Mouse (Mus musculus): ENCODE measurements around the gene Mfsd4b5. TPM values are rescaled to one million over a fixed set of nuclear protein-coding genes. Genes with fewer than 3 reads are reported as not detected.

Mfsd4b5 gene
- 0.11 TPM in 1 of 2 replicates, not detected in the other for polyA plus RNA-seq (2012; ENCODE audit: low replicate concordance)

DNA sequence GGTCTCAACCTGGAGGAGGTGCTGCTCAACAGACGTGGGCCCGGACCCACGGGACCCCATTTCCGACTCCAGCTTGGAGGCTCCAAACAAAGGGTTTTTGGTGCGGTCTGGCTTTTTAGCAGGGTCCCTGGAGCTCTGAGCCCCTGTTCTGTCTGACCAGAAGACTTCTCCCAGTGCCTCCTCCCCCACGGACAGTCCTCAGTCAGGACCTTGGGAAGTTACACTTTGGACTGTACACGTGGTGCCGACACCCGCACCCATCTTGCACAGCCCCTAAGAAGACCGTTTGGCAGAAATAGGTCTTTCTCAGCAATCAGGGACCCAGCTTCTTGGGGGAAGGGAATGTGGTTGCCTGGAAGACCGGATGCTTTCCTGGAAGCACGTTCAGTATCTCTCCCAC lies at the start of gene Mfsd4b5:
Gene Mfsd4b5 (minus strand): TSS at position 181 of the 400 bp plus-strand sequence.

DNA sequence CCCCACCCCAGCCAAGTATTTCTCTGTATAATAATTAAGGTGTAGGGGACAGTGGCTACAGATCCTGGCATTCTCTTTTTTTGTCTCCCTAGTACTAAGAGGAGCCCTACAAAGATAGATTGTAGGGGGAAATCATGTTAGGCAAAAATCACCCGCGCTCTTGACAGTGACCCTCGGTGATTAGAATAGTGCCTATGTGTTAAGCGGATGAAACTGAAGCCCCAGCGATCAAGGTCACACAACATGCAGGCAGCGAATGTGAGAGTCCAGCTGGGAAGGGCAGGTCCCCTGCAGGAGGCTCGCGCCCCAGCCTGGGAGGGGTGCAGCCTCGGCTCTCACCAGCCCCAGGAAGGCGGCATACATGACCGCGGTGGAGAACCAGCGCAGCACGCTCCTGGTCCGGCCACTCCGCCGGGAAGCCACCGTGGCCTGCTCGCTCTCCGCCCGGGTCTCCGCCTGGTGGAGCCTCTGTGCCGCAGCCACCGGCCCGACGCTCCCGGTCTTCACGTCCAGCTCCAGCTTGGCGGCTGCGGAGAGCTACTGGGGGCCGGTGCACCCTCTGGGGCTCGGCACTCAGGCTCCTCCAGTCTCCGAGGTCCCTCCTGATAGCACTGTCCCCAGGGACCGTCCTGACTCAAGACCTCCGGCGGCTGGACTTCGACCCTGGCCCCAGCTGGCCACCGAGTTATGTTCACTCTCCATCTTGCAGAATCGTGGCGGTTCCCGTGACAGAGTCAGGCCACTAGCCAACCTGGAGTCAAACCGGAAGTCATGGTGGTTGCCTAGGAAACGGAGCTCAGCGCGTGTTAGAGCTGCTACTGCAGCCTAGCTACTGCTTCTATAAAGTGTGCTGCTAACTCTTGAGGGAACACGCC lies 38.3 kb upstream of the Mfsd4b5 start, which contains the start of gene Mfsd4b1:
Gene Mfsd4b1 (minus strand): TSS at position 715 of the 875 bp plus-strand sequence.

DNA sequence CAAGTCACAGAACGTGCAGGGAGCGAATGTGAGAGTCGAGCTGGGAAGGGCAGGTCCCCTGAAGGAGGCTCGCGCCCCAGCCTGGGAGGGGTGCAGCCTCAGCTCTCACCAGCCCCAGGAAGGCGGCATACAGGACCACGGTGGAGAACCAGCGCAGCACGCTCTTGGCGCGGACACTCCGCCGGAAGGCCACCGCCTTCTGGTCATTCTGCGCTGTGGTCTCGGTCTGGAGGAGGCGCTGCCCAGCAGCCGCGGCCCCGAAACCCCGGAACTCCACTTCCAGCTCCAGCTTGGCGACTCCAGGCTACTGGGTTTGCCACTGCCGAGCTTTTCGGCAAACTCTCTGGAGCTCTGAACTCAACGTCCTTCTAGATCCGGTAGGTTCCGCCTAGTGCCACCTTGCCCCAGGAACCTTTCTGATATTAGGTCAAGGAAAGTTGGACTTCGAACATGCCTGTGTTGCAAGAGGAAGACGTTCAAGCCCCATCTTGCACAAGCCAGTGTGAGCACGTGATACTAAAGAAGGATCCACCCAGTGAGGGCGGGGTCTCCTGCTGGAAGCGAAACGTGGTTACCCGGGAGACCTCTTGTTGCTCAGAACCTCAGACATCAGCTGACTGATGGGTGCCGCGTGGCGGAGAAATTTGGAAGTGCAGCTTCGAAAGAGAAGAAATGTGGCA lies 26.5 kb downstream of the Mfsd4b5 start, which contains the start of gene Mfsd4b3:
Gene Mfsd4b3 (minus strand): TSS at position 393 of the 680 bp plus-strand sequence.

DNA sequence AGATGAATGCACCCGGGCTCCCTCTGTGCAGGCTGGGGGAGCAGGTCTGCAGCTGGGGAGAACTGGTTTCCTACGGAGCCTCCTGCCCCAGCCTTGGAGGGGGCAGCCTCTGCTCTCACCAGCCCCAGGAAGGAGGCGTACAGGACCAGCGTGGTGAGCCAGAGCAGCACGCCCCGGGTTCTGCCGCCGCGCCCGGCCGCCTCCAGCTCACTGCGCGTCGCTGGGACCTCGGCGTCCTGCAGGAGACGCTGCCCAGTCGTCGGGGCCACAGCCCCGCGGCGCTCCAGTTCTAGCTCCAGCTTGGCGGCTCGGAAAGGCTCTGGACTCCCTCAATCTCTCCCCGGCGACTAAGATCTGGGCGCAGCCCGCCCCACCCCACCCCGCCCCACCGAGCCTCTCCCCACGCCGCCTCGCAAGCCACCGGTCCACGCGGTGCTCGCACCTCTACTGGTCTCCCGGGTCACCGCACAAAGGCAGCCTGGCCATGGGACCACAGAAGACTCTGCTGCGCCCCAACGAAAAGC lies 59.8 kb downstream of the Mfsd4b5 start, which contains the start of gene Mfsd4b2:
Gene Mfsd4b2 (minus strand): TSS at position 308 of the 524 bp plus-strand sequence.

Other genes starting within 250 kb of the Mfsd4b5 start
- gene Mfsd4b4, start 87.4 kb downstream of the Mfsd4b5 start, polyA plus RNA-seq (2012; ENCODE audit: low replicate concordance): 0.18 and 0.67 TPM in 2 replicates
- not detected in 2 replicates for gene Mfsd4b2, start 59.7 kb downstream of the Mfsd4b5 start, polyA plus RNA-seq (2012; ENCODE audit: low replicate concordance)
- gene Mfsd4b3, start 26.5 kb downstream of the Mfsd4b5 start, polyA plus RNA-seq (2012; ENCODE audit: low replicate concordance): not detected in 2 replicates
- not detected in 2 replicates for gene Mfsd4b1, start 38.6 kb upstream of the Mfsd4b5 start, polyA plus RNA-seq (2012; ENCODE audit: low replicate concordance)
- 29.9 and 32.7 TPM in 2 replicates for gene Slc16a10, start 155.6 kb upstream of the Mfsd4b5 start, polyA plus RNA-seq (2012; ENCODE audit: low replicate concordance)